Mouse (Mus musculus) ES-Bruce4 (cell line): ENCODE data around the gene Rrn3. TPM values are rescaled to one million over a fixed set of nuclear protein-coding genes. Genes with fewer than 3 reads are reported as not detected.

ENCODE experiments used
- H3K27ac ChIP-seq: 2 replicates; pipeline ENCODE4 v1.5.1; 2012; ENCODE audit warnings: low read length, inconsistent platforms; ENCODE audit not compliant: insufficient read depth
- H3K27me3 ChIP-seq: 2 replicates; pipeline ENCODE4 v1.6.1; 2012; ENCODE audit warnings: mild to moderate bottlenecking, low read length, inconsistent platforms; ENCODE audit not compliant: control insufficient read depth, poor library complexity, insufficient read depth, severe bottlenecking
- H3K36me3 ChIP-seq: 2 replicates; pipeline ENCODE4 v1.6.1; 2012; ENCODE audit warnings: inconsistent platforms, mild to moderate bottlenecking, low read length, moderate library complexity; ENCODE audit not compliant: control insufficient read depth, poor library complexity, insufficient read depth, severe bottlenecking
- H3K4me1 ChIP-seq: one replicate; pipeline ENCODE4 v1.8.1; 2011; ENCODE audit warnings: low read length; ENCODE audit not compliant: control insufficient read depth, insufficient read depth
- H3K4me3 ChIP-seq: 2 replicates; pipeline ENCODE4 v1.5.1; 2011; ENCODE audit warnings: low read depth, mild to moderate bottlenecking, low read length
- H3K9ac ChIP-seq: 2 replicates; pipeline ENCODE4 v1.6.1; 2012; ENCODE audit warnings: low read depth, mild to moderate bottlenecking, inconsistent platforms; ENCODE audit not compliant: poor library complexity, severe bottlenecking
- H3K9me3 ChIP-seq: replicated peaks from 2 replicates; pipeline ENCODE4 v1.6.1; 2012; ENCODE audit warnings: mild to moderate bottlenecking, low read length, inconsistent platforms; ENCODE audit not compliant: control insufficient read depth, poor library complexity, insufficient read depth, severe bottlenecking
- CTCF ChIP-seq: IDR thresholded peaks from one replicate; pipeline ENCODE4 v1.8.1; 2011; ENCODE audit warnings: low read depth, low read length
- EP300 ChIP-seq: IDR thresholded peaks from 2 replicates; pipeline ENCODE4 v1.6.1; 2011; ENCODE audit warnings: low read depth, low read length; ENCODE audit not compliant: insufficient read depth
- POLR2A ChIP-seq: IDR thresholded peaks from one replicate; pipeline ENCODE4 v1.8.1; 2011; ENCODE audit warnings: low read length; ENCODE audit not compliant: insufficient read depth
- polyA plus RNA-seq: library from polyadenylated mRNA; stranded (reverse); fragments of >200 nt; gene quantifications from 2 replicates; pipeline ENCODE4 v1.2.4, GENCODE M21; 2011; ENCODE audit warnings: low read depth; ENCODE audit not compliant: missing spikeins, insufficient read depth, insufficient read length

Gene Rrn3
- polyA plus RNA-seq, 1 experiment = 134 TPM

DNA sequence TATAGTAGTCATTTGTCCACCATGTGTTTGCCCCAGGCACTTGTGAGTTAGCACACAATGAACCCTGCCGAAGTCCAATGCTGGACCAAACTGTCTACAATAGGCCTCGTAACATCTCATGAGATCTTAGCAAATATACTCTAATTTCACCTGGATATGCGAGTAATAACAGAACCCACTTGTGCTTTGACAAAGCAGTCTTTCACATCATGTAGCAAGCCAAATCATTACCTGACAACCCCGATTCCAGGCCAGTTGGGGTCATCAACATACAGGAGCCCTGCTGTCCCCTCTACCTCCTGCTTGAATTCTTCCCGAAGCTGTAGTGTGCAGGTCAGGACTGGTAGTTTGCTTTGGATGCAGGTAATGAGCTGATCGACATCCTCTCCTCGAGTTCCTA lies 59.5 kb downstream of the Rrn3 start:
- no peak overlapping the region for H3K9ac ChIP-seq
- H3K4me3 ChIP-seq = no peak overlapping the region

DNA sequence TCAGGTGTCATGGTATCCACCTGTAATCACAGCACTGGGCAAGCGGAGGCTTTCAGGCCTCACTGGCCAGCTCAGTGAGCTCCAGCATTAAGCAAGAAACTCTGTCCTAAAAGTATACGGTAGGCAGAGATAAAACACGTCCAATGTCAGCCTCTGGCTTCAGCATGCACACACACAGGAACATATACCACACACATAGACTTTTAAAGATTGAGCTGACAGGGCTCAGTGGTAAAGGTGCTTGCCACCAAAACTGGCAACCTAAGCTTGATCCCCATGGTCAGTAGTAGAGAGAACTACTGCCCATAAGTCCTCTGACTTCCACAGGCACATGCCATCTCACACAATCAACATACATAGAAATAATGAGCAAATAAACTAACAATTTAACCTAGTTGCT lies 60.4 kb downstream of the Rrn3 start:
- peaks cover 37% of the 10 kb centered on the region for H3K36me3 ChIP-seq

More for the DNA sequence above, 59.5 kb downstream of the Rrn3 start:
- Histone ChIP-seq H3K36me3 (peaks cover 35% of the 10 kb centered on the region), H3K4me1 (no peaks in the 10 kb centered on the region), H3K9me3 (no peaks in the 10 kb centered on the region), H3K27me3 (no peaks in the 10 kb centered on the region), H3K27ac (no peak overlapping the region)
- TF ChIP-seq EP300 (no peak), CTCF (no peak), POLR2A (no peak)

DNA sequence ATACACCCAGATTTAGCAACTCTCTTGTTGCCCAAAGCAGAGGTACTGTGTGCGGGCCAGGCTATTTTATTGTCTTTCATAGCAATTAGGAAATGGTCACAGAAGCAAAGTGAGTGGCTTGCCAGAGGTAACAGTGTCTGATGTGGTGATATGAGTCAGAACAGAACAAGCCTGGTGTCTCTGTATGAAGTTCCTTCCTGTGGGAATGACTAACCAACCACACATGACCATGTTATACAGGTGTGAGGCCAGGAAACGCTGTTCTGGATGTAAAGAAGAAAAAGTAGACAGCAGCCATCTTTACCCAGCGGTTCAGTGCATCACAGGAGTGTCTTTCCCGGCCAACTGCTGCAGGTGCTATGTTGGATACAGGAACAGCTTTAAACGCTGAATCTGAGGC lies 64.5 kb downstream of the Rrn3 start:
- Histone ChIP-seq H3K4me3 (no peak overlapping the region), H3K9ac (no peak overlapping the region), H3K4me1 (no peaks in the 10 kb centered on the region), H3K27me3 (no peaks in the 10 kb centered on the region), H3K9me3 (no peaks in the 10 kb centered on the region), H3K36me3 (peaks cover 14% of the 10 kb centered on the region), H3K27ac (no peak overlapping the region)
- TF ChIP-seq EP300 (no peak), POLR2A (no peak), CTCF (no peak)

More for the DNA sequence above, 60.4 kb downstream of the Rrn3 start:
- no peak overlapping the region for H3K27ac ChIP-seq
- no peak overlapping the region for H3K4me3 ChIP-seq
- H3K9ac ChIP-seq = no peak overlapping the region
- no peaks in the 10 kb centered on the region for H3K4me1 ChIP-seq
- H3K9me3 ChIP-seq = no peaks in the 10 kb centered on the region
- H3K27me3 ChIP-seq = no peaks in the 10 kb centered on the region
- TF ChIP-seq EP300 (no peak), CTCF (no peak), POLR2A (no peak)

DNA sequence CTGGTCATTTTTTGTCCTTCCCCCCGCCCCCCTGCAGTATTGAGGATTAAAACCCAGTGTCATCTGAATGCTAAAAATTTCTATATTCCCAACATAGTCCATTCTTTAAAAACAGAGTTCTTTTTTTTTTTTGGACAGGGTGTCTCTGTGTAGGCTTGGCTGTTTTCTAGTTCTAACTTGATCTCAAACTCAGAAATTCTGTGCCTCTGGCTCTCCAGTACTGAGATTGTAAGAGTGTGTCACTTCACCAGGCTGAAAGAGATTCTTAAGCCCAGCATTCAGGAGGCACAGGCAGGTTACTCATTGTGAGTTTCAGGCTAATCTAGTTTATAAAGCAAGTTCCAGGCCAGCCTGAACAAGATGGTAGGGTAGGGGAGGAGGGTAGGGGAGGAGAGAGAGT lies 66.2 kb downstream of the Rrn3 start:
- TF ChIP-seq EP300 (no peak), CTCF (no peak), POLR2A (no peak)
- no peak overlapping the region for H3K9ac ChIP-seq
- H3K4me1 ChIP-seq = no peaks in the 10 kb centered on the region
- peaks cover 4% of the 10 kb centered on the region for H3K36me3 ChIP-seq
- no peaks in the 10 kb centered on the region for H3K9me3 ChIP-seq
- H3K27ac ChIP-seq = no peak overlapping the region
- H3K27me3 ChIP-seq = no peaks in the 10 kb centered on the region
- no peak overlapping the region for H3K4me3 ChIP-seq

DNA sequence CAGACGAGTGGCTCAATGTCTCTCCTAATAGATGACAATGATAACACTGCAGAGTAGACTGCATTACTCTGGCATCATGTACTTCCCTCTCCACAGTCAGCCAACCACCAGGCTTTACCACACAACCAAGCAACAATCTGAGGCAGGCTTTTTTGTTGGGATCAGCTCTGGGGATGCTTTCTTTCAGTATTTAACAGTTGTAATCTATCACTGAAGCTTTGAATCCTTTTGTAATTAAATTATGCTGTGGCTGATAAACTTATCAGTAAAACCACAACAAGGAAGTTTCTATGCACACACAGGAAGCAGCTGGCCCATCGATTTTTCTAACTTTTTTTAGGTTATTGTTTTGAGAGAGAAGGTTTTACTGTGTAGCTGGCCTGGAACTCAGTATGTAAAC lies 67.8 kb downstream of the Rrn3 start:
- no peak for TF ChIP-seq POLR2A
- TF ChIP-seq EP300 = no peak
- TF ChIP-seq CTCF = no peak
- Histone ChIP-seq H3K4me3 (no peak overlapping the region), H3K4me1 (no peaks in the 10 kb centered on the region), H3K9me3 (no peaks in the 10 kb centered on the region), H3K9ac (no peak overlapping the region), H3K36me3 (peaks cover 4% of the 10 kb centered on the region), H3K27ac (no peak overlapping the region), H3K27me3 (no peaks in the 10 kb centered on the region)

DNA sequence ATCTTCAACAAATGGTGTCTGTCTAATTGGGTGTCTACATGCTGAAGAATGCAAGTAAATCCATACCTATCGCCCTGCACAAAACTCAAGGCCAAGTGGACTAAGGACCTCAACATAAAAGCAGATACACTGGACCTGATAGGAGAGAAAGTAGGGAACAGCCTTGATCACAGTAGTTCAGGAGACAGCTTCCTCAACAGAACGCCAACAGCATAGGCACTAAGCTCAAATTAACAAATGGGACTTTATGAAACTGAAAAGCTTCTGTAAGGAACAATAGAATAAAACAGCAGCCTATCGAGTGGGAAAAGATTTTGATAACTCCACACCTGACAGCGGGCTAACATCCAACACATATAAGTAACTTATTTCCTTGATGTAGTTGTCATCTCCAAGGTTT lies 70.9 kb downstream of the Rrn3 start:
- Histone ChIP-seq H3K9me3 (no peaks in the 10 kb centered on the region), H3K27ac (no peak overlapping the region), H3K9ac (no peak overlapping the region), H3K4me1 (no peaks in the 10 kb centered on the region), H3K36me3 (peaks cover 5% of the 10 kb centered on the region), H3K27me3 (no peaks in the 10 kb centered on the region), H3K4me3 (no peak overlapping the region)
- no peak for TF ChIP-seq POLR2A
- TF ChIP-seq CTCF = no peak
- no peak for TF ChIP-seq EP300

DNA sequence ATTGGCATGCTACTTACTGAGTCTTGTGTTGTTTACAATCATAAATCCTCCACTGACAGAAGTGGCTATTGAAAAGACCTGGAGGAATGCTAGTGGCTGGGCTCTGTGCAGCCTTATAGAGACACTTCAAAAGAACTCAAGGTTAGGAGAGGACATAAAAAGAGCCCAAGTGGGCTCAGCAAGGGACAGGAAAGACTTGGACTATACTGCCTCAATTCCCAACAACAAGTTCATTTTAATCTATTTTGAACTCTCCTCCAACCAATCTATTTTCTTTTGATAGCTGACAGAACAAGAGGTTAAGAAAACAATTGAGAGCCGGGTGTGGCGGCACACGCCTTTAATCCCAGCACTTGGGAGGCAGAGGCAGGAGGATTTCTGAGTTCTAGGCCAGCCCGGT lies 73.4 kb downstream of the Rrn3 start:
- no peaks in the 10 kb centered on the region for H3K9me3 ChIP-seq
- H3K4me1 ChIP-seq = no peaks in the 10 kb centered on the region
- TF ChIP-seq EP300 (no peak), CTCF (no peak), POLR2A (no peak)
- H3K27ac ChIP-seq = no peak overlapping the region
- no peak overlapping the region for H3K9ac ChIP-seq
- peaks cover 5% of the 10 kb centered on the region for H3K36me3 ChIP-seq
- no peaks in the 10 kb centered on the region for H3K27me3 ChIP-seq
- H3K4me3 ChIP-seq = no peak overlapping the region

Other genes with a start within 250 kb of the Rrn3 start
- gene Parn, start 112.5 kb upstream of the Rrn3 start, polyA plus RNA-seq = 68.0 and 80.3 TPM in 2 replicates
- 24.1 and 25.5 TPM in 2 replicates for gene Bfar, start 108.8 kb upstream of the Rrn3 start, polyA plus RNA-seq
- 3.9 and 4.6 TPM in 2 replicates for gene 3110001I22Rik, start 108.8 kb upstream of the Rrn3 start, polyA plus RNA-seq
- gene Pla2g10, start 49.7 kb upstream of the Rrn3 start, polyA plus RNA-seq = 7.8 and 11.8 TPM in 2 replicates
- gene Ntan1, start 38.1 kb downstream of the Rrn3 start, polyA plus RNA-seq = 57.6 and 61.3 TPM in 2 replicates
- 135 and 156 TPM in 2 replicates for gene Pdxdc1, start 122.4 kb downstream of the Rrn3 start, polyA plus RNA-seq
- gene Mpv17l, start 122.5 kb downstream of the Rrn3 start, polyA plus RNA-seq = 19.9 and 28.4 TPM in 2 replicates
- 17.0 and 20.0 TPM in 2 replicates for gene 2900011O08Rik, start 205.9 kb downstream of the Rrn3 start, polyA plus RNA-seq
- 9.0 and 10.1 TPM in 2 replicates for gene Ifitm7, start 206.2 kb downstream of the Rrn3 start, polyA plus RNA-seq